Mouse (Mus musculus) stomach, postnatal 0 days (tissue): ENCODE data around the gene Lpin2. TPM values are rescaled to one million over a fixed set of nuclear protein-coding genes. Genes with fewer than 3 reads are reported as not detected.

ENCODE experiments used
- ATAC-seq: fragments of 200-750 bp; cut with Nextera tagmentation; 2 replicates; pipeline ENCODE4 v1.8.0; 2017; ENCODE audit not compliant: low FRiP score, low TSS enrichment
- DNase-seq: peaks from one replicate; pipeline ENCODE4 v3.0.0-alpha.2; 2016; ENCODE audit warnings: low spot score
- H3K27ac ChIP-seq: fragments of 300-500 bp; sonication (generic); replicated peaks from 2 replicates; pipeline ENCODE4 v1.5.1; 2014; ENCODE audit warnings: mild to moderate bottlenecking, control low read depth
- H3K27me3 ChIP-seq: fragments of 300-500 bp; sonication (generic); 2 replicates; pipeline ENCODE4 v1.6.1; 2014; ENCODE audit warnings: low read length; ENCODE audit not compliant: control insufficient read depth, insufficient read depth
- H3K36me3 ChIP-seq: fragments of 300-500 bp; sonication (generic); 2 replicates; pipeline ENCODE4 v1.6.1; 2014; ENCODE audit warnings: low read length, mixed read lengths; ENCODE audit not compliant: control insufficient read depth, insufficient read depth
- H3K4me1 ChIP-seq: fragments of 300-500 bp; sonication (generic); replicated peaks from 2 replicates; pipeline ENCODE4 v1.6.1; 2014; ENCODE audit warnings: antibody characterized with exemption; ENCODE audit not compliant: control insufficient read depth, insufficient read depth
- H3K4me2 ChIP-seq: fragments of 300-500 bp; sonication (generic); replicated peaks from 2 replicates; pipeline ENCODE4 v1.6.1; 2014; ENCODE audit warnings: low read depth, mild to moderate bottlenecking, control low read depth, moderate library complexity
- H3K4me3 ChIP-seq: fragments of 300-500 bp; sonication (generic); 2 replicates; pipeline ENCODE4 v1.5.1; 2014; ENCODE audit warnings: low read depth, low read length, control low read depth
- H3K9ac ChIP-seq: fragments of 300-500 bp; sonication (generic); 2 replicates; pipeline ENCODE4 v1.6.1; 2014; ENCODE audit warnings: mild to moderate bottlenecking, low read length, control low read depth, mixed read lengths
- H3K9me3 ChIP-seq: fragments of 300-500 bp; sonication (generic); 2 replicates; pipeline ENCODE4 v1.6.1; 2016; ENCODE audit warnings: low read length; ENCODE audit not compliant: control insufficient read depth
- CTCF ChIP-seq: IDR thresholded peaks from 2 replicates; pipeline ENCODE4 v1.5.1; 2016; ENCODE audit warnings: antibody characterized with exemption, low read depth, mild to moderate bottlenecking, moderate library complexity
- EP300 ChIP-seq: optimal IDR thresholded peaks from 2 replicates; pipeline ENCODE3; 2016; ENCODE audit warnings: antibody characterized with exemption
- WGBS: fragments of 180-500 bp; shearing (Covaris S2); extraction: QIAGEN DNeasy Blood & Tissue Kit; methylation state at CpG from one replicate; pipeline ENCODE4 v1.1.7; 2014; 5-methylcytosine and 5-hydroxymethylcytosine counted together
- polyA plus RNA-seq: library from polyadenylated mRNA; unstranded; fragments of >200 nt; fragmentation: Nextera tagmentation; extraction: Ambion mirVana; gene quantifications from 2 replicates; pipeline ENCODE4 v1.2.1, GENCODE M21; 2015

Gene Lpin2
- polyA plus RNA-seq, 1 experiment from 2014 or later: 22.6 TPM

DNA sequence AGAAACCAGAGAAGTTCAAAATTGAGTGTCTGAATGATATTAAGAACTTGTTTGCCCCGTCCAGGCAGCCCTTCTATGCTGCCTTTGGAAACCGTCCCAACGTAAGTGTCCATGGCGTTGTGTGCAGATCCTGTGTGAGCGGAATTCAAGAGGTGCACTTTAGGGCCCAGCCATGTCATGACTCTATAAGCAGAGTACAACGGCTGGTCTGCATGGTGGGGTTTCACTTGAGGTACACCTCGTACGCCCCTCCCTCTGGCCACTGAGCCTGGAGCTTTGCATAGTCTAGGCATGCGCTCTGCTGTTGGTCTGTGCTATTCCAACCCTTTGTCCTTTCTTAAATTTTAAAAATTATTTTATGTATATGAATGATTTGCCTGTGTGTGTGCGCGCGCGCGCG, 62.8 kb downstream of the Lpin2 start:
- DNase-seq: no peak
- 97% methylated on average over 15 of the region's 15 CpGs for WGBS

DNA sequence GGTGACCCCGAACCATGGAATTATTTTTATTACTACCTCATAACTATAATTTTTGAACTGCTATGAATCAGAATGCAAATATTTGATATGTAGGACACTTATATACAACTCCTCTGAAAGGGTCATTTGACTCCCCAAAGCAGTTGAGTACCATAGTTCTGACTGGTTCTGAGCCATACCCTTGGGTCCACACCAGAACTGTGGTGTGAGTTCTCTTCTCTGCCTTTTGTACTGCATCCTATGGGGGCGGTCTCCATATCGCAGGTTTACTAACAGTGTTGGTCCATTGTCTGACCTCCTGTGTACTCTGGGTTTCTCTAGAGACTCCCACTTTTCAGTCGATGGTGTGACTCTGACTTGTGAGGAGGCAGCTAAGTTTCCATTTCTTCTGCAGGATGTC, 63.7 kb downstream of the Lpin2 start:
- TF ChIP-seq EP300 (no peak), CTCF (no peak)
- peaks cover 41% of the 10 kb centered on the region for H3K36me3 ChIP-seq

More for the DNA sequence above, 62.8 kb downstream of the Lpin2 start:
- Histone ChIP-seq H3K4me2 (no peak overlapping the region), H3K9ac (no peak overlapping the region), H3K36me3 (peaks cover 42% of the 10 kb centered on the region), H3K27me3 (no peaks in the 10 kb centered on the region), H3K4me1 (no peaks in the 10 kb centered on the region), H3K27ac (no peak overlapping the region), H3K4me3 (no peak overlapping the region), H3K9me3 (no peaks in the 10 kb centered on the region)
- no peak for TF ChIP-seq EP300
- no peak for TF ChIP-seq CTCF
- ATAC-seq: no peak

DNA sequence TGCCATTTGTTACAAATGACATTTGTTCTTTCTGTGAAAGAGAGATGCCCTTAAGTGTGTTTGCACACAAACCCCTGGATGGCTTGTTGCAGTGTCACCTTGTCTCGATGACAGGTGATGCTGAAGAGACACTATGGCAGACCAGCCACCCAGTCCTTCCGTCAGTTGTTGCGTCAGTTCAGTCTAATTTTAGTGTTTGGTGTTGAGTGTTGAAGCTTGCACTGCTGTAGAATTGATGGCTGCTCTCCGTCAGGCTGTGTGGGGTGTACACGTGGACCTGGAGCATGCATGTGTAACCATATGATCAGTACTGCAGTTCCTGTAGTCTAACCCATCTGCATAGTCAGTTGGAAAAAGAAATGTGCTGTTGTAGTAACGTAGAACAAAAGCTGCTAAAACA, 66.6 kb downstream of the Lpin2 start:
- no peak overlapping the region for H3K27ac ChIP-seq
- H3K9me3 ChIP-seq: no peaks in the 10 kb centered on the region
- no peaks in the 10 kb centered on the region; the same call in 1 of the 2 replicates for H3K4me1 ChIP-seq
- H3K4me3 ChIP-seq: no peak overlapping the region
- whole genome bisulfite sequencing: 91% methylated on average over 6 of the region's 6 CpGs
- DNase-seq (no peak), ATAC-seq (no peak)
- H3K27me3 ChIP-seq: no peaks in the 10 kb centered on the region
- no peak overlapping the region for H3K4me2 ChIP-seq
- TF ChIP-seq EP300 (no peak), CTCF (no peak)
- H3K36me3 ChIP-seq: peaks cover 25% of the 10 kb centered on the region
- H3K9ac ChIP-seq: no peak overlapping the region

More for the DNA sequence above, 63.7 kb downstream of the Lpin2 start:
- Histone ChIP-seq H3K9me3 (no peaks in the 10 kb centered on the region), H3K27ac (no peak overlapping the region), H3K4me1 (no peaks in the 10 kb centered on the region; the same call in 1 of the 2 replicates), H3K9ac (no peak overlapping the region), H3K4me3 (no peak overlapping the region), H3K4me2 (no peak overlapping the region), H3K27me3 (no peaks in the 10 kb centered on the region)
- no peak for ATAC-seq
- 93% methylated on average over 4 of the region's 4 CpGs for WGBS
- DNase-seq: no peak

DNA sequence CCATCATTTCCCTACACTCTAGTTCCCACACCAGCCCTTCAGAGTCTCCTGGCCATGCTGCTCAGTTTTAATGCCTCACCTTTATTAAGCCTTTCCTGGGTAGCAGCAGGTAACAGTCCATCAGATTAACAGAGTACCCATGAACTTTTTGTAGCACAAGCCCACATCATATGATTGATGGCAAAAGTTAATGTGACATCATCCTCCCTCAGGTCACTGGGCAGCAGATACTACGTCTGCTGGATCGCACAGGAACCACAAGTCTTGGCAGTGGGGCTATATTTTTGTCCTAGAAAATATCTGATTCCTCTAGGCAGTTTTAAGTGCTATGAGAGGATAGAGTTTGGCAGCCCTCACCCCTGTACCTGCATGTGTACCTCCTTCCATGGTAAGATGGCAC, 67.7 kb downstream of the Lpin2 start:
- Histone ChIP-seq H3K27me3 (no peaks in the 10 kb centered on the region), H3K9me3 (no peaks in the 10 kb centered on the region), H3K9ac (no peak overlapping the region), H3K4me3 (no peak overlapping the region), H3K4me1 (no peaks in the 10 kb centered on the region; the same call in 1 of the 2 replicates), H3K27ac (no peak overlapping the region), H3K4me2 (no peak overlapping the region), H3K36me3 (peaks cover 17% of the 10 kb centered on the region)
- TF ChIP-seq CTCF (no peak), EP300 (no peak)
- ATAC-seq (no peak), DNase-seq (no peak)
- WGBS: 67% methylated on average over 2 of the region's 2 CpGs

DNA sequence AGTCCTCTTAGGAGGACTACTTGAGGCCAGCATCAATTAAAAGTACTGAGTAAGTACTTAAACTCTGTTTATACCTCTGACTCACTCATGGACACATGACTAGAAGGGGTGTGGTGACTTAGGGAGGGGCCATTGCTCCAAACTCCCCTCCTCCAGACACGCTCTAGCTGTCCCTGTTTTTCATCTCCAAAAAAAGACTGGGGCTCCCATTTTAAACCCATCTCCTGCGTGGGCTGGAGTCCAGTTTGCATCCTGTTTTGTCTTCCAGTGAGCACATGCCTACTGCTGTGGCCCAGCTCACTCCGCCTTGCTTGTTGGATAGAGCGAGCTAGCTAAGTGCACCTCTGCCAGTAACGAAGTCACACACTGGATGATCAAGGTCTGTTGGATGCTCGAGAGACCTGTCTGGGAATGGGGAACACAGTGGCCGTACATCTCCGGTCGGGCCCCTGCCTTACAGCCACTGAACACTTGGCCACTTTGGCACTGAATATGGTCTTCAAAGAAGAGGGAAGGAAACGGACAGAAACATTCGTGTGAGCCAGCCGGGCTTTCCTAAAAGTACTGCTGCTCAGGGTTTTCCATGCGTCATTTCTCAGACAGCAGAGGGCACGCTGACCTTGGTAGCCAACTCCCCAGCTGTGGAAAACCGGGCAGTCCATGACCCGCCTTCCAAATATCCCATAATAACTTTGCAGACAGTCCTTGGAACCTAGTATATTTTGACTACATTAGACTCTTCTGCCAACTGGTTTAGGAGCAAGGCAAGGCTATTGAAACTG, 68.7 kb downstream of the Lpin2 start:
- 69% methylated on average over 16 of the region's 16 CpGs for WGBS
- DNase-seq: no peak
- Histone ChIP-seq H3K4me2 (no peak overlapping the region), H3K36me3 (peaks cover 16% of the 10 kb centered on the region), H3K27me3 (no peaks in the 10 kb centered on the region), H3K4me1 (no peaks in the 10 kb centered on the region; the same call in 1 of the 2 replicates), H3K9me3 (no peaks in the 10 kb centered on the region), H3K4me3 (no peak overlapping the region), H3K9ac (no peak overlapping the region), H3K27ac (peak overlapping the region; percentile 35; the same call in 1 of the 2 replicates)
- peak; percentile 58 for ATAC-seq
- TF ChIP-seq CTCF (no peak), EP300 (no peak)

DNA sequence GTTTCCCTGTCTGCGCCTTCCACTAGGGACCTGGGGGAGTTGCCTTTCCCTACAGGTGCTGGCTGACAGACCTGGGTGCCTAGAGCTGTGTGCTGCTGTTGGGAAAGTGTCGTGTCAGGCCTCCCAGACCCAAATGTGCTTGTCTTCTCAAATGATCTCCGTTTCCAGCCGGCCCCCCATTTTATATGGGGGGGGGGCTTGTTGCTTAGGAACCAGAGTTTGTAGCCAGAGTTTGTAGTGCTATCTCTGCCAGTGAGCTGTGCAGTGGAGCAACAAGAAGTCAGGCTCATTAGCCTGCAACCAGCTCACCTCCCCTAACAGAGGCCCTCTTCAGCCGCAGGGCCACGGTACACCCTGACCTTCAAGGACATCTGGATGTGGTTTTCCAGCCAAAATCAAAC, 69.2 kb downstream of the Lpin2 start:
- ATAC-seq (no peak; the same call in 1 of the 2 replicates), DNase-seq (no peak)
- TF ChIP-seq CTCF (no peak), EP300 (no peak)
- no peaks in the 10 kb centered on the region; the same call in 1 of the 2 replicates for H3K4me1 ChIP-seq
- H3K9me3 ChIP-seq: no peaks in the 10 kb centered on the region
- no peak overlapping the region for H3K4me2 ChIP-seq
- WGBS: 56% methylated on average over 6 of the region's 6 CpGs
- no peak overlapping the region for H3K4me3 ChIP-seq
- H3K27ac ChIP-seq: peak overlapping the region; percentile 35; the same call in 1 of the 2 replicates
- no peaks in the 10 kb centered on the region for H3K27me3 ChIP-seq
- peaks cover 12% of the 10 kb centered on the region for H3K36me3 ChIP-seq
- H3K9ac ChIP-seq: no peak overlapping the region
